Mouse (Mus musculus) lung, adult 2 months (tissue): Measurements from ENCODE around the gene Tbck.

ENCODE experiments used
- CTCF ChIP-seq: fragments of 200-500 bp; IDR thresholded peaks from 2 replicates; pipeline ENCODE4 v1.5.1; 2011; ENCODE audit warnings: mild to moderate bottlenecking, low read length, control low read depth; ENCODE audit not compliant: insufficient read depth
- POLR2A ChIP-seq: fragments of 200-500 bp; IDR thresholded peaks from 2 replicates; pipeline ENCODE4 v1.6.1; 2011; ENCODE audit warnings: low read depth, mild to moderate bottlenecking, control low read depth, low read length, borderline replicate concordance; ENCODE audit errors: extremely low read depth

- no peak for TF ChIP-seq POLR2A
- peak; percentile 70 for TF ChIP-seq CTCF
Measured at GRCm38 (mm10) chr3:132747036-132747435, 63.1 kb downstream of the Tbck start.
